In genomic region chr8:115783364-115783763, GRCm38 (mm10) we compare ENCODE assay signal across 13 mouse cellular contexts.
"Had no signal": no experiment of that assay in that cellular context is flagged by ENCODE, and none has a peak within 500 bp of the region (broad histone marks: within the 10 kb centered on the region; RNA-seq: fewer than 3 reads in every experiment).

No protein-coding gene starts in this region.

- H3K27me3 ChIP-seq: midbrain, embryonic 12.5 days; neural tube, embryonic 12.5 days; stomach, embryonic 15.5 days had no signal

- ATAC-seq: midbrain, embryonic 16.5 days had no signal

- H3K4me3 ChIP-seq: midbrain, embryonic 12.5 days; neural tube, embryonic 12.5 days; stomach, embryonic 15.5 days had no signal

- H3K36me3 ChIP-seq: midbrain, embryonic 12.5 days; neural tube, embryonic 12.5 days; stomach, embryonic 15.5 days had no signal

- DNase-seq: lung, adult 18-20 months; lung, embryonic 14.5 days; lung, postnatal 10 days; lung, postnatal 4 days; midbrain, embryonic 14.5 days; right cerebral cortex, postnatal 14 days; thymus, adult 2 months; thymus, postnatal 25 days; thymus, postnatal 4 days had no signal
